In the genomic region with DNA sequence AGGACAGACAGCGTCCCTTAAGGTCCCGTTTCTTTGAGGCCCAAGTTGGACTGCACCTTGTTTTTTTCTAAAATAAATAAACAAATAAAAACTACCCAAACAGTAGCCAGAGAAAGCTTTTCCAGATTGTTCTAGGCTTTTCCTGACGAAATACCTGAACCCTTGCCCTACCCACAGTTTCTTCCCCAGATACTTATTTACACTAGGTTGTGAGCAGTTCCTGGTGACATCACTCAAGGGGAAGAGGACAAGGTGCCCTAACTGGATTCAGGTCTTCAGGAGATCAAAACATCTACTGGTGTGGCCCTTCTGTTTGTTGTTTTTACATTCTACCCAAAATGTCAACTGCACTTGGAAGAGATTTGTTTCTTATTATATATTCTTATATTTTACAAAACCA, we compare ENCODE assay signal across 8 mouse cellular contexts. TPM values are rescaled to one million over a fixed set of nuclear protein-coding genes. Genes with fewer than 3 reads are reported as not detected.
DNase-seq lines count a peak whose midpoint lies in the region; ATAC-seq lines count a peak whose summit lies in the region.

No protein-coding gene starts in this region.

- H3K4me1 ChIP-seq in heart, embryonic 14.5 days (ENCODE audit: control insufficient read depth in 2 of 2, insufficient read depth in 2 of 2, low read length in 2 of 2) = peaks cover 3 to 8% of the 10 kb centered on the region in 2 experiments; a peak in 3 of 4 replicates
- H3K4me1 ChIP-seq in embryonic facial prominence, embryonic 12.5 days = 0 out of 2 replicates have a peak, but pooled peaks cover 2% of the 10 kb centered on the region
- H3K4me1 ChIP-seq in hindbrain, embryonic 15.5 days (replicated peaks) = peaks cover 18% of the 10 kb centered on the region
- H3K4me1 ChIP-seq in midbrain, embryonic 13.5 days (replicated peaks) = peaks cover 11% of the 10 kb centered on the region

- DNase-seq in heart, adult 11 months = no peak
- DNase-seq in natural killer cell, adult 2 months (ENCODE audit: low spot score in 2 of 2) = no peak
- no peak for DNase-seq in right cerebral cortex, postnatal 36 days (ENCODE audit: low spot score in 2 of 2)
- no peak for DNase-seq in cerebellum, adult 9-11 months

- ATAC-seq in heart, embryonic 14.5 days (ENCODE audit: insufficient number of reproducible peaks, insufficient read depth, low FRiP score, low read depth) = no peak
- ATAC-seq in embryonic facial prominence, embryonic 12.5 days (ENCODE audit: insufficient number of reproducible peaks, insufficient read depth, low FRiP score, low TSS enrichment) = no peak
- ATAC-seq in hindbrain, embryonic 15.5 days (ENCODE audit: low FRiP score, low read depth) = peak; percentile 10; the same call in 1 of the 2 replicates
- peak; percentile 28 for ATAC-seq in midbrain, embryonic 13.5 days

- H3K9me3 ChIP-seq in heart, embryonic 14.5 days (ENCODE audit: control insufficient read depth, low read length) = no peaks in the 10 kb centered on the region
- H3K9me3 ChIP-seq in embryonic facial prominence, embryonic 12.5 days = no peaks in the 10 kb centered on the region
- no peaks in the 10 kb centered on the region for H3K9me3 ChIP-seq in hindbrain, embryonic 15.5 days
- H3K9me3 ChIP-seq in midbrain, embryonic 13.5 days = no peaks in the 10 kb centered on the region

- H3K36me3 ChIP-seq in heart, embryonic 14.5 days (ENCODE audit: control insufficient read depth, insufficient read depth, low read length) = no peaks in the 10 kb centered on the region
- no peaks in the 10 kb centered on the region for H3K36me3 ChIP-seq in embryonic facial prominence, embryonic 12.5 days
- no peaks in the 10 kb centered on the region for H3K36me3 ChIP-seq in hindbrain, embryonic 15.5 days
- no peaks in the 10 kb centered on the region for H3K36me3 ChIP-seq in midbrain, embryonic 13.5 days

- H3K27ac ChIP-seq in heart, embryonic 14.5 days (replicated peaks in 1 of 2; ENCODE audit: control insufficient read depth in 1 of 2, insufficient read depth in 1 of 2, low read depth in 2 of 2, low read length in 2 of 2) = peak overlapping the region; percentile 66 to 71
- H3K27ac ChIP-seq in embryonic facial prominence, embryonic 12.5 days = no peak overlapping the region
- H3K27ac ChIP-seq in hindbrain, embryonic 15.5 days (replicated peaks) = peak overlapping the region; percentile 82
- no peak overlapping the region; the same call in 1 of the 2 replicates for H3K27ac ChIP-seq in midbrain, embryonic 13.5 days

- peak overlapping the region; percentile 38; the same call in 1 of the 2 replicates for H3K9ac ChIP-seq in heart, embryonic 14.5 days (ENCODE audit: low read length)
- no peak overlapping the region for H3K9ac ChIP-seq in embryonic facial prominence, embryonic 12.5 days
- H3K9ac ChIP-seq in hindbrain, embryonic 15.5 days = 0 out of 2 replicates have a peak overlapping the region, but pooled peaks have one; percentile 55
- H3K9ac ChIP-seq in midbrain, embryonic 13.5 days (replicated peaks) = peak overlapping the region; percentile 71; the same call in 1 of the 2 replicates

- H3K4me3 ChIP-seq in heart, embryonic 14.5 days (ENCODE audit: control insufficient read depth in 1 of 2, insufficient read depth in 1 of 2, low read depth in 1 of 2, low read length in 2 of 2) = peak overlapping the region; percentile 55 to 63
- peak overlapping the region; percentile 55 for H3K4me3 ChIP-seq in embryonic facial prominence, embryonic 12.5 days
- H3K4me3 ChIP-seq in hindbrain, embryonic 15.5 days = peak overlapping the region; percentile 60
- H3K4me3 ChIP-seq in midbrain, embryonic 13.5 days (replicated peaks) = peak overlapping the region; percentile 59

- H3K27me3 ChIP-seq in heart, embryonic 14.5 days (ENCODE audit: control insufficient read depth, insufficient read depth, low read length) = no peaks in the 10 kb centered on the region
- no peaks in the 10 kb centered on the region for H3K27me3 ChIP-seq in embryonic facial prominence, embryonic 12.5 days
- H3K27me3 ChIP-seq in hindbrain, embryonic 15.5 days = no peaks in the 10 kb centered on the region
- H3K27me3 ChIP-seq in midbrain, embryonic 13.5 days = no peaks in the 10 kb centered on the region

- peak overlapping the region; percentile 71 for H3K4me2 ChIP-seq in heart, embryonic 14.5 days (ENCODE audit: low read length)
- H3K4me2 ChIP-seq in embryonic facial prominence, embryonic 12.5 days (replicated peaks) = peak overlapping the region; percentile 48
- peak overlapping the region; percentile 58 for H3K4me2 ChIP-seq in hindbrain, embryonic 15.5 days
- H3K4me2 ChIP-seq in midbrain, embryonic 13.5 days (replicated peaks) = peak overlapping the region; percentile 58

- 18% methylated on average over 3 of the region's 3 CpGs for WGBS in heart, embryonic 14.5 days
- 14% methylated on average over 3 of the region's 3 CpGs for WGBS in embryonic facial prominence, embryonic 12.5 days
- whole genome bisulfite sequencing in hindbrain, embryonic 15.5 days = 36% methylated on average over 3 of the region's 3 CpGs
- 29% methylated on average over 3 of the region's 3 CpGs for WGBS in midbrain, embryonic 13.5 days

RNA-seq across cellular contexts. Expression of gene Fam13a, which starts 0.5 kb away (rescaled TPM):
- polyA plus RNA-seq in heart, embryonic 14.5 days (2014; fragmentation: Nextera tagmentation; extraction: Ambion mirVana) = 8.9 and 9.0 TPM in 2 replicates
- 5.7 and 6.7 TPM in 2 replicates for polyA plus RNA-seq in embryonic facial prominence, embryonic 12.5 days (2016; fragmentation: Nextera tagmentation; extraction: Ambion mirVana)
- 11.6 and 13.2 TPM in 2 replicates for polyA plus RNA-seq in hindbrain, embryonic 15.5 days (2015; fragmentation: Nextera tagmentation; extraction: Ambion mirVana)
- 8.2 and 8.6 TPM in 2 replicates for polyA plus RNA-seq in midbrain, embryonic 13.5 days (2015; fragmentation: Nextera tagmentation; extraction: Ambion mirVana)

Comparison
In these comparisons a context has a peak if more than half of its experiments do, and no peak if none do; other contexts are left out.
1. ATAC-seq: peak in hindbrain, embryonic 15.5 days (single experiment) and midbrain, embryonic 13.5 days (single experiment); none in heart, embryonic 14.5 days (single experiment) and embryonic facial prominence, embryonic 12.5 days (single experiment).
2. H3K27ac ChIP-seq: peak in heart, embryonic 14.5 days (2 of 2) and hindbrain, embryonic 15.5 days (single experiment); none in embryonic facial prominence, embryonic 12.5 days (single experiment) and midbrain, embryonic 13.5 days (single experiment).
3. Peak in every context shown above with its lines, with median percentiles within 50 percentile points of each other: H3K4me2 ChIP-seq and H3K4me3 ChIP-seq.